Mouse (Mus musculus): ENCODE data around the gene Cnst. TPM values are rescaled to one million over a fixed set of nuclear protein-coding genes. Genes with fewer than 3 reads are reported as not detected.

Cnst gene
- polyA plus RNA-seq, 1 experiment from 2014 or later = 20.5 TPM

- Histone ChIP-seq H3K9ac (no peak overlapping the region), H3K36me3 (peaks cover 37% of the 10 kb centered on the region), H3K27ac (ENCODE audit: poor library complexity, severe bottlenecking) (no peak overlapping the region), H3K4me3 (no peak overlapping the region), H3K9me3 (replicated peaks) (no peaks in the 10 kb centered on the region), H3K27me3 (replicated peaks) (no peaks in the 10 kb centered on the region), H3K4me1 (replicated peaks) (peaks cover 1% of the 10 kb centered on the region), H3K4me2 (no peak overlapping the region)
- no peak for ATAC-seq (ENCODE audit: insufficient number of reproducible peaks, low FRiP score)
- 91% methylated on average over 3 of the region's 3 CpGs for WGBS
These were observed 6.3 kb upstream of the Cnst start for GRCm38 (mm10) chr1:179539887-179540286.

GRCm38 (mm10) chr1:179541502-179541901 lies 4.7 kb upstream of the Cnst start:
- Histone ChIP-seq H3K4me2 (no peak overlapping the region), H3K27me3 (replicated peaks) (no peaks in the 10 kb centered on the region), H3K4me3 (no peak overlapping the region), H3K36me3 (peaks cover 37% of the 10 kb centered on the region), H3K9me3 (replicated peaks) (no peaks in the 10 kb centered on the region), H3K4me1 (replicated peaks) (peaks cover 8% of the 10 kb centered on the region), H3K9ac (no peak overlapping the region), H3K27ac (ENCODE audit: poor library complexity, severe bottlenecking) (no peak overlapping the region)
- ATAC-seq (ENCODE audit: insufficient number of reproducible peaks, low FRiP score) = no peak
- 59% methylated on average over 3 of the region's 3 CpGs for WGBS

DNA sequence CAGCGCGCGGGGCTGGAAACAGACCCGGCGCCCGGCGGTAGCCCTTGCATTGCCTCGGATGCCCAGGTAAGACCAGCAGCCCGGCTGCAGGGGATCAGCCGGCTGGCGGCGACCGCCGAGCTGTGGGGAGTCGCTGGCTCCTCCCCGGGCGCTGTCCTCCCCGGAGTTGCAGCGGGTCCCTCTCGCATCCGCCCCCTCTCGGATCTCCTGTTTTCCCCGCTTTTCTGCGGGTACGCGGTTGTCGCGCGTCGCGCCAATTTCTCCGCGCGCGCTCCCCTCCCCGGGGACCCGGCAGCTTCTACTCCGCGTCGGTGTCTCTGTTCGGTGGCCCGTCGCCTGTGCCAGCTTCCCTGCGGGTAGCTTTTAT lies 364 bp downstream of the Cnst start:
- Histone ChIP-seq H3K4me2 (peak overlapping the region; percentile 76), H3K9ac (peak overlapping the region; percentile 85), H3K27ac (ENCODE audit: poor library complexity, severe bottlenecking) (peak overlapping the region; percentile 89), H3K4me3 (peak overlapping the region; percentile 86), H3K27me3 (replicated peaks) (no peaks in the 10 kb centered on the region), H3K4me1 (replicated peaks) (peaks cover 24% of the 10 kb centered on the region), H3K9me3 (replicated peaks) (no peaks in the 10 kb centered on the region), H3K36me3 (peaks cover 6% of the 10 kb centered on the region; the same call in 1 of the 2 replicates)
- under 1% methylated on average over 44 of the region's 44 CpGs for WGBS
- peak; percentile 84 for ATAC-seq (ENCODE audit: insufficient number of reproducible peaks, low FRiP score)

DNA sequence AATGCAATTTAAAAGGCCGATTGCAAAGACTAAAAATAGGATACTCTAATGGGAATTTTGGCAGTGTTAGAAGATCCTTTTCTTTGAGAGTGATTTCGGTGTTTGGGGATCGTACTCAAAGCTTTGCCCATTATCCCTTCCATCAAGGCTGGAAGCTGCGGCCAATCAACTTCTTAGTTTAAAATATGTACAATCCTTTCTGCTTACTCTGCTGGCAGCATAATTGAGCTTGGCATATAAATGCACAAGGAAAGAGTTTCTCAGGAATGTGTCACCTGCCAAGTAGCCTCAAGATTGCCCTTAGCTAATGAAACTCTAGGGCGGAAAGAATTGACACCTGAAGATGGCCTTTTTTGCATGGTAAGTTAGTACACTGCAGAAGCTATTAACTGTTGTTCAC lies 1.0 kb downstream of the Cnst start:
- no peak for ATAC-seq (ENCODE audit: insufficient number of reproducible peaks, low FRiP score)
- H3K27ac ChIP-seq (ENCODE audit: poor library complexity, severe bottlenecking) = peak overlapping the region; percentile 38; the same call in 1 of the 2 replicates
- peak overlapping the region; percentile 85 for H3K9ac ChIP-seq
- WGBS = 17% methylated on average over 5 of the region's 5 CpGs
- peaks cover 24% of the 10 kb centered on the region for H3K4me1 ChIP-seq (replicated peaks)
- H3K4me3 ChIP-seq = peak overlapping the region; percentile 86
- no peaks in the 10 kb centered on the region for H3K9me3 ChIP-seq (replicated peaks)
- no peaks in the 10 kb centered on the region for H3K27me3 ChIP-seq (replicated peaks)
- peaks cover 6% of the 10 kb centered on the region; the same call in 1 of the 2 replicates for H3K36me3 ChIP-seq
- H3K4me2 ChIP-seq = peak overlapping the region; percentile 76

- no peak for ATAC-seq (ENCODE audit: insufficient number of reproducible peaks, low FRiP score)
- Histone ChIP-seq H3K27ac (ENCODE audit: poor library complexity, severe bottlenecking) (0 out of 2 replicates have a peak overlapping the region, but pooled peaks have one; percentile 4), H3K27me3 (replicated peaks) (no peaks in the 10 kb centered on the region), H3K9ac (peak overlapping the region; percentile 6; the same call in 1 of the 2 replicates), H3K4me2 (peak overlapping the region; percentile 45), H3K36me3 (no peaks in the 10 kb centered on the region), H3K9me3 (replicated peaks) (no peaks in the 10 kb centered on the region), H3K4me3 (peak overlapping the region; percentile 2; the same call in 1 of the 2 replicates), H3K4me1 (replicated peaks) (peaks cover 31% of the 10 kb centered on the region)
- WGBS = 71% methylated on average over 11 of the region's 11 CpGs
These were observed 2.0 kb downstream of the Cnst start for GRCm38 (mm10) chr1:179548220-179548619.

- Histone ChIP-seq H3K4me3 (no peak overlapping the region), H3K27me3 (replicated peaks) (no peaks in the 10 kb centered on the region), H3K36me3 (no peaks in the 10 kb centered on the region), H3K9ac (no peak overlapping the region), H3K4me1 (replicated peaks) (peaks cover 40% of the 10 kb centered on the region), H3K4me2 (no peak overlapping the region), H3K27ac (ENCODE audit: poor library complexity, severe bottlenecking) (no peak overlapping the region), H3K9me3 (replicated peaks) (no peaks in the 10 kb centered on the region)
- no peak for ATAC-seq (ENCODE audit: insufficient number of reproducible peaks, low FRiP score)
- 88% methylated on average over 5 of the region's 5 CpGs for WGBS
These were observed 3.0 kb downstream of the Cnst start for GRCm38 (mm10) chr1:179548996-179549752.

DNA sequence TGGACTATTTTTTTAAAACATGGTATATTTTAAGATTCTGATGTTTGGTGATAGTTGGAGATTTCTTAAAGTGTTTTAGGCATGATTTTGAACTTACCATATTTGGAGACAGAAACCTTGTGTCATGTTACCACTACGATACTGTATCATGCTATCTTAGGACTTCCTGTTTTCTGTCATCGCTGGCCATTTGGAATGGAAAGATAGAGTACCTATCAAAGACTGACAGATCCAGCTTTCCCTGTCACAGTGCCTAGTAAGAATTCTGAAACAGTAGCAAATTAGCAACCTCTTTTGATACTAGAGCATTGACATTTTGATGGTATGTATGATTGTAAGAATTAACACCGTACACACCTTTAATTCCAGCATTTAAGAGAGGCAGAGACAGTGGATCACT lies 5.2 kb downstream of the Cnst start:
- 52% methylated on average over 3 of the region's 3 CpGs for WGBS
- H3K36me3 ChIP-seq = no peaks in the 10 kb centered on the region
- H3K27ac ChIP-seq (ENCODE audit: poor library complexity, severe bottlenecking) = no peak overlapping the region

GRCm38 (mm10) chr1:179551921-179552320 lies 5.8 kb downstream of the Cnst start:
- ATAC-seq (ENCODE audit: insufficient number of reproducible peaks, low FRiP score) = no peak
- H3K36me3 ChIP-seq = no peaks in the 10 kb centered on the region
- peaks cover 35% of the 10 kb centered on the region for H3K4me1 ChIP-seq (replicated peaks)
- no peaks in the 10 kb centered on the region for H3K27me3 ChIP-seq (replicated peaks)
- H3K9me3 ChIP-seq (replicated peaks) = no peaks in the 10 kb centered on the region
- no peak overlapping the region for H3K27ac ChIP-seq (ENCODE audit: poor library complexity, severe bottlenecking)
- no peak overlapping the region for H3K4me3 ChIP-seq
- WGBS = 84% methylated on average over 4 of the region's 4 CpGs
- no peak overlapping the region for H3K9ac ChIP-seq
- H3K4me2 ChIP-seq = no peak overlapping the region

More for the DNA sequence above, 5.2 kb downstream of the Cnst start:
- no peak overlapping the region for H3K4me3 ChIP-seq
- no peaks in the 10 kb centered on the region for H3K9me3 ChIP-seq (replicated peaks)
- no peak overlapping the region for H3K9ac ChIP-seq
- ATAC-seq (ENCODE audit: insufficient number of reproducible peaks, low FRiP score) = no peak
- peaks cover 32% of the 10 kb centered on the region for H3K4me1 ChIP-seq (replicated peaks)
- no peaks in the 10 kb centered on the region for H3K27me3 ChIP-seq (replicated peaks)
- H3K4me2 ChIP-seq = no peak overlapping the region

GRCm38 (mm10) chr1:179552751-179553150 lies 6.6 kb downstream of the Cnst start:
- Histone ChIP-seq H3K9ac (peak overlapping the region; percentile 6; the same call in 1 of the 2 replicates), H3K27ac (ENCODE audit: poor library complexity, severe bottlenecking) (no peak overlapping the region), H3K9me3 (replicated peaks) (no peaks in the 10 kb centered on the region), H3K27me3 (replicated peaks) (no peaks in the 10 kb centered on the region), H3K4me3 (no peak overlapping the region), H3K36me3 (no peaks in the 10 kb centered on the region), H3K4me2 (no peak overlapping the region), H3K4me1 (replicated peaks) (peaks cover 30% of the 10 kb centered on the region)
- 53% methylated on average over 7 of the region's 7 CpGs for WGBS
- ATAC-seq (ENCODE audit: insufficient number of reproducible peaks, low FRiP score) = no peak

- Histone ChIP-seq H3K4me2 (no peak overlapping the region), H3K4me3 (no peak overlapping the region), H3K27me3 (replicated peaks) (no peaks in the 10 kb centered on the region), H3K4me1 (replicated peaks) (peaks cover 24% of the 10 kb centered on the region), H3K36me3 (no peaks in the 10 kb centered on the region), H3K9me3 (replicated peaks) (no peaks in the 10 kb centered on the region), H3K27ac (ENCODE audit: poor library complexity, severe bottlenecking) (no peak overlapping the region), H3K9ac (no peak overlapping the region)
- 55% methylated on average over 5 of the region's 5 CpGs for WGBS
- ATAC-seq (ENCODE audit: insufficient number of reproducible peaks, low FRiP score) = no peak
These were observed 7.2 kb downstream of the Cnst start for GRCm38 (mm10) chr1:179553197-179553948.

- WGBS = 73% methylated on average over 4 of the region's 4 CpGs
- no peak overlapping the region for H3K9ac ChIP-seq
- H3K4me3 ChIP-seq = no peak overlapping the region
- no peak overlapping the region for H3K4me2 ChIP-seq
- no peak overlapping the region for H3K27ac ChIP-seq (ENCODE audit: poor library complexity, severe bottlenecking)
- no peaks in the 10 kb centered on the region for H3K9me3 ChIP-seq (replicated peaks)
- H3K27me3 ChIP-seq (replicated peaks) = no peaks in the 10 kb centered on the region
- no peaks in the 10 kb centered on the region for H3K36me3 ChIP-seq
- no peak for ATAC-seq (ENCODE audit: insufficient number of reproducible peaks, low FRiP score)
- peaks cover 22% of the 10 kb centered on the region for H3K4me1 ChIP-seq (replicated peaks)
These were observed 7.8 kb downstream of the Cnst start for GRCm38 (mm10) chr1:179553949-179554347.
